Mouse (Mus musculus) cortical plate, adult 2 months (tissue): Measurements from ENCODE around the gene Sult6b2.

ENCODE experiments used
- CTCF ChIP-seq: fragments of 200-500 bp; IDR thresholded peaks from 2 replicates; pipeline ENCODE4 v1.5.1; 2011; ENCODE audit warnings: mild to moderate bottlenecking, control low read depth, low read length; ENCODE audit not compliant: insufficient read depth; ENCODE audit errors: extremely low read depth
- POLR2A ChIP-seq: fragments of 200-500 bp; IDR thresholded peaks from 2 replicates; pipeline ENCODE4 v1.6.1; 2011; ENCODE audit warnings: mild to moderate bottlenecking, low read length, control low read depth; ENCODE audit not compliant: insufficient read depth; ENCODE audit errors: extremely low read depth

GRCm38 (mm10) chr6:142788042-142788987 lies 16.0 kb downstream of the Sult6b2 start:
- TF ChIP-seq POLR2A: no peak
- no peak for TF ChIP-seq CTCF
